ENCODE assay signal across 30 mouse cellular contexts in the genomic region with DNA sequence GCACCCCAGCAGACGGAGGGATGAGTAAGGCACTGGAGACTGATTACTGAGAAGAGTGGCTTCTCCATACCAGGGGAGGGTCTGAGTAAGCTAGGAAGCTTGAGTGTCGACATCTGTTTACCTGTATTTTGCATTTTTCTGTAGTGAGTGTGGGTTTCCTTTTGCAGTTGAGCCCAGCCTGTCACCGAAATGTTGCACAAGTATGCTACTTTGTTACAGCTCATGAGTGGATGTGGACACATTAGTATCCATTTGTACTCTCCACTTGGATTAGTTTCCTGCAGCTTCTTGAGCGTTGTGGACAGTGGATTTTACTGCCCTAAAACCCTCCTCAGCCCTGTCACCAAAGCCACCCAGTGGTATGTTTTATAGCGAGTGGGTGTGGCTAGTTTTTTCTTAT. TPM values are rescaled to one million over a fixed set of nuclear protein-coding genes. Genes with fewer than 3 reads are reported as not detected.
DNase-seq lines count a peak whose midpoint lies in the region; ATAC-seq and TF ChIP-seq lines count a peak whose summit lies in the region.
"Had no signal": no experiment of that assay in that cellular context is flagged by ENCODE, and none has a peak within 500 bp of the region (broad histone marks: within the 10 kb centered on the region; RNA-seq: fewer than 3 reads in every experiment).

No protein-coding gene starts in this region.

- DNase-seq in lung, postnatal 0 days (ENCODE audit: low spot score): peak; percentile 46
- no peak for DNase-seq in lung, adult 2 months
- DNase-seq in ovary, adult 18-20 months (ENCODE audit: low spot score): no peak
- DNase-seq: adrenal gland, adult 8-10 months; cerebellum, adult 18-20 months; cerebellum, postnatal 36 days; embryo, embryonic 11 days; heart, postnatal 4 days; kidney, postnatal 36 days; layer of hippocampus, adult 9-11 months; left cerebral cortex, postnatal 4 days; lung, postnatal 10 days; right cerebral cortex, postnatal 14 days; spleen, adult 18-20 months; thymus, postnatal 14 days had no signal

- peaks cover 17% of the 10 kb centered on the region for H3K4me1 ChIP-seq in intestine, embryonic 16.5 days (ENCODE audit: control insufficient read depth, insufficient read depth, low read length)
- peaks cover 13% of the 10 kb centered on the region; the same call in 1 of the 2 replicates for H3K4me1 ChIP-seq in intestine, embryonic 15.5 days (replicated peaks)
- peaks cover 8% of the 10 kb centered on the region; the same call in 1 of the 2 replicates for H3K4me1 ChIP-seq in lung, postnatal 0 days (ENCODE audit: insufficient read depth, low read depth, low read length)
- peaks cover 5% of the 10 kb centered on the region for H3K4me1 ChIP-seq in lung, adult 2 months (ENCODE audit: control insufficient read depth, insufficient read depth, low read length)
- H3K4me1 ChIP-seq in intestine, postnatal 0 days (replicated peaks; ENCODE audit: control insufficient read depth, insufficient read depth, low read length): 0 out of 2 replicates have a peak, but pooled peaks cover 9% of the 10 kb centered on the region
- H3K4me1 ChIP-seq in small intestine, adult 2 months (ENCODE audit: control insufficient read depth, insufficient read depth, insufficient read length, low read length): peaks cover 40% of the 10 kb centered on the region
- H3K4me1 ChIP-seq: embryonic facial prominence, embryonic 13.5 days had no signal

- TF ChIP-seq POLR2A in lung, adult 2 months (IDR thresholded peaks at IDR 0.05; ENCODE audit: borderline replicate concordance, extremely low read depth, low read depth, low read length): no peak
- no peak for TF ChIP-seq POLR2A in small intestine, adult 2 months (IDR thresholded peaks at IDR 0.05; ENCODE audit: low read depth, low read length)

- H3K36me3 ChIP-seq in intestine, embryonic 16.5 days (ENCODE audit: control insufficient read depth, insufficient read depth, low read length): peaks cover 23% of the 10 kb centered on the region
- peaks cover 30% of the 10 kb centered on the region for H3K36me3 ChIP-seq in intestine, embryonic 15.5 days
- peaks cover 24% of the 10 kb centered on the region for H3K36me3 ChIP-seq in lung, postnatal 0 days (ENCODE audit: insufficient read depth, low read length)
- H3K36me3 ChIP-seq in intestine, postnatal 0 days (ENCODE audit: control insufficient read depth, insufficient read depth): peaks cover 58% of the 10 kb centered on the region
- peaks cover 51% of the 10 kb centered on the region for H3K36me3 ChIP-seq in small intestine, adult 2 months (ENCODE audit: control insufficient read depth, insufficient read depth, low read length)

- no peaks in the 10 kb centered on the region for H3K27me3 ChIP-seq in intestine, embryonic 16.5 days (replicated peaks; ENCODE audit: control insufficient read depth, insufficient read depth, low read length)
- no peaks in the 10 kb centered on the region for H3K27me3 ChIP-seq in intestine, embryonic 15.5 days (replicated peaks)
- H3K27me3 ChIP-seq in lung, postnatal 0 days (replicated peaks; ENCODE audit: insufficient read depth, low read length): no peaks in the 10 kb centered on the region
- no peaks in the 10 kb centered on the region for H3K27me3 ChIP-seq in intestine, postnatal 0 days (replicated peaks; ENCODE audit: control insufficient read depth, insufficient read depth, low read length)
- H3K27me3 ChIP-seq in small intestine, adult 2 months (ENCODE audit: control insufficient read depth, insufficient read depth, low read length): no peaks in the 10 kb centered on the region
- H3K27me3 ChIP-seq: embryonic facial prominence, embryonic 13.5 days; forebrain, embryonic 13.5 days; limb, embryonic 15.5 days; midbrain, embryonic 12.5 days; neural tube, embryonic 15.5 days; Patski had no signal

- H3K9ac ChIP-seq in intestine, embryonic 16.5 days (ENCODE audit: low read depth, low read length): no peak overlapping the region
- no peak overlapping the region for H3K9ac ChIP-seq in intestine, embryonic 15.5 days
- H3K9ac ChIP-seq in lung, postnatal 0 days (replicated peaks; ENCODE audit: low read depth): no peak overlapping the region
- no peak overlapping the region for H3K9ac ChIP-seq in intestine, postnatal 0 days (ENCODE audit: low read depth, low read length)
- H3K9ac ChIP-seq: embryonic facial prominence, embryonic 13.5 days; forebrain, embryonic 13.5 days; hindbrain, embryonic 14.5 days; limb, embryonic 15.5 days; midbrain, embryonic 12.5 days; neural tube, embryonic 15.5 days had no signal

- H3K4me2 ChIP-seq in intestine, embryonic 16.5 days (ENCODE audit: low read depth, low read length): no peak overlapping the region
- H3K4me2 ChIP-seq in intestine, embryonic 15.5 days (replicated peaks): no peak overlapping the region
- no peak overlapping the region for H3K4me2 ChIP-seq in lung, postnatal 0 days (replicated peaks; ENCODE audit: low read depth, low read length)
- H3K4me2 ChIP-seq in intestine, postnatal 0 days (replicated peaks; ENCODE audit: low read depth): no peak overlapping the region
- H3K4me2 ChIP-seq: embryonic facial prominence, embryonic 13.5 days; forebrain, embryonic 13.5 days; hindbrain, embryonic 14.5 days; limb, embryonic 15.5 days; midbrain, embryonic 12.5 days; neural tube, embryonic 15.5 days had no signal

- no peak for ATAC-seq in intestine, embryonic 16.5 days
- ATAC-seq in intestine, embryonic 15.5 days: no peak
- no peak for ATAC-seq in lung, postnatal 0 days
- no peak for ATAC-seq in intestine, postnatal 0 days
- ATAC-seq in activated CD4-positive, CD25-positive, alpha-beta regulatory T cell, adult 4 months: no peak
- ATAC-seq: CD4-positive, CD25-positive, alpha-beta regulatory T cell, adult 4 months; forebrain, embryonic 13.5 days; Patski had no signal

- H3K4me3 ChIP-seq in intestine, embryonic 16.5 days (ENCODE audit: low read length): no peak overlapping the region
- no peak overlapping the region for H3K4me3 ChIP-seq in intestine, embryonic 15.5 days (replicated peaks)
- no peak overlapping the region for H3K4me3 ChIP-seq in lung, postnatal 0 days (ENCODE audit: low read depth, low read length)
- no peak overlapping the region for H3K4me3 ChIP-seq in lung, adult 2 months (replicated peaks; ENCODE audit: extremely low read depth, low read depth, low read length)
- no peak overlapping the region for H3K4me3 ChIP-seq in intestine, postnatal 0 days (ENCODE audit: low read depth, low read length)
- no peak overlapping the region for H3K4me3 ChIP-seq in small intestine, adult 2 months (ENCODE audit: low read depth, low read length)
- H3K4me3 ChIP-seq: embryonic facial prominence, embryonic 13.5 days; erythroblast, embryonic 14.5 days; forebrain, embryonic 13.5 days; heart, embryonic 10.5 days; limb, embryonic 15.5 days; midbrain, embryonic 12.5 days; neural tube, embryonic 15.5 days had no signal

- WGBS in intestine, embryonic 16.5 days: 78% methylated on average over 5 of the region's 5 CpGs
- WGBS in intestine, embryonic 15.5 days: 83% methylated on average over 5 of the region's 5 CpGs
- WGBS in lung, postnatal 0 days: 75% methylated on average over 5 of the region's 5 CpGs
- 69% methylated on average over 5 of the region's 5 CpGs for WGBS in lung, adult 2 months
- WGBS in intestine, postnatal 0 days: 63% methylated on average over 5 of the region's 5 CpGs
- WGBS in small intestine, adult 2 months: 76% methylated on average over 5 of the region's 5 CpGs

- H3K9me3 ChIP-seq in intestine, embryonic 16.5 days (ENCODE audit: control insufficient read depth, low read length): no peaks in the 10 kb centered on the region
- no peaks in the 10 kb centered on the region for H3K9me3 ChIP-seq in intestine, embryonic 15.5 days
- H3K9me3 ChIP-seq in lung, postnatal 0 days (ENCODE audit: low read length): no peaks in the 10 kb centered on the region
- H3K9me3 ChIP-seq in intestine, postnatal 0 days (ENCODE audit: control insufficient read depth): no peaks in the 10 kb centered on the region
- H3K9me3 ChIP-seq: embryonic facial prominence, embryonic 13.5 days; forebrain, embryonic 13.5 days; heart, embryonic 10.5 days; limb, embryonic 15.5 days; midbrain, embryonic 12.5 days; neural tube, embryonic 15.5 days had no signal

- 0 out of 2 replicates have a peak, but pooled peaks have one; percentile 20 for TF ChIP-seq EP300 in lung, postnatal 0 days (IDR thresholded peaks at IDR 0.05)

- peak overlapping the region; percentile 44; the same call in 1 of the 2 replicates for H3K27ac ChIP-seq in intestine, embryonic 16.5 days (ENCODE audit: low read length)
- no peak overlapping the region for H3K27ac ChIP-seq in intestine, embryonic 15.5 days
- no peak overlapping the region for H3K27ac ChIP-seq in lung, postnatal 0 days (ENCODE audit: low read length)
- peak overlapping the region; percentile 66 for H3K27ac ChIP-seq in intestine, postnatal 0 days (ENCODE audit: low read depth, low read length)
- peak overlapping the region; percentile 99; the same call in 1 of the 2 replicates for H3K27ac ChIP-seq in small intestine, adult 2 months (ENCODE audit: insufficient read depth, low read depth, low read length)
- H3K27ac ChIP-seq: embryonic facial prominence, embryonic 13.5 days; forebrain, embryonic 13.5 days; heart, embryonic 10.5 days; hindbrain, embryonic 14.5 days; limb, embryonic 15.5 days; midbrain, embryonic 12.5 days; neural tube, embryonic 15.5 days had no signal

- peak; percentile 40 for TF ChIP-seq CTCF in lung, postnatal 0 days (IDR thresholded peaks at IDR 0.05)
- no peak for TF ChIP-seq CTCF in lung, adult 2 months (IDR thresholded peaks at IDR 0.05; ENCODE audit: insufficient read depth, low read length)
- TF ChIP-seq CTCF in intestine, postnatal 0 days (IDR thresholded peaks at IDR 0.05; ENCODE audit: low read depth): peak; percentile 35; the same call in 1 of the 2 replicates
- no peak for TF ChIP-seq CTCF in small intestine, adult 2 months (IDR thresholded peaks at IDR 0.05; ENCODE audit: extremely low read depth, insufficient read length, insufficient replicate concordance, low read depth, low read length)

RNA-seq across cellular contexts. Expression of a gene that starts 18.0 kb away (rescaled TPM):
- polyA plus RNA-seq in intestine, embryonic 16.5 days (2015; fragmentation: Nextera tagmentation; extraction: Ambion mirVana): 9.6 and 11.1 TPM in 2 replicates
- polyA plus RNA-seq in intestine, embryonic 15.5 days (2015; fragmentation: Nextera tagmentation; extraction: Ambion mirVana): 13.8 and 14.4 TPM in 2 replicates
- polyA plus RNA-seq in lung, postnatal 0 days (2015; fragmentation: Nextera tagmentation; extraction: Ambion mirVana): 7.9 and 8.2 TPM in 2 replicates
- polyA plus RNA-seq in lung, adult 2 months (2012; rRNA removed): 44.9 and 45.9 TPM in 2 replicates
- 12.9 and 13.5 TPM in 2 replicates for polyA plus RNA-seq in intestine, postnatal 0 days (2015; fragmentation: Nextera tagmentation; extraction: Ambion mirVana)
- 23.3 and 60.6 TPM in 2 replicates for polyA plus RNA-seq in small intestine, adult 2 months (2012; rRNA removed)
- 10 to 100 TPM; 14.0 to 16.1 TPM for polyA plus RNA-seq in activated CD4-positive, CD25-positive, alpha-beta regulatory T cell, adult 4 months (2017; shearing (Covaris generic))

RNA-seq across cellular contexts. Expression of a gene that starts 31.1 kb away (rescaled TPM):
- 238 and 263 TPM in 2 replicates for polyA plus RNA-seq in intestine, embryonic 16.5 days (2015; fragmentation: Nextera tagmentation; extraction: Ambion mirVana)
- 270 and 284 TPM in 2 replicates for polyA plus RNA-seq in intestine, embryonic 15.5 days (2015; fragmentation: Nextera tagmentation; extraction: Ambion mirVana)
- polyA plus RNA-seq in lung, postnatal 0 days (2015; fragmentation: Nextera tagmentation; extraction: Ambion mirVana): 84.8 and 92.3 TPM in 2 replicates
- polyA plus RNA-seq in lung, adult 2 months (2012; rRNA removed): 20.7 and 31.0 TPM in 2 replicates
- 90.7 and 91.5 TPM in 2 replicates for polyA plus RNA-seq in intestine, postnatal 0 days (2015; fragmentation: Nextera tagmentation; extraction: Ambion mirVana)
- polyA plus RNA-seq in small intestine, adult 2 months (2012; rRNA removed): 9.8 and 15.0 TPM in 2 replicates
- polyA plus RNA-seq in activated CD4-positive, CD25-positive, alpha-beta regulatory T cell, adult 4 months (2017; shearing (Covaris generic)): 100 to 1,000 TPM in 1 of 2 experiments, 10 to 100 TPM in 1; 75.9 to 106 TPM

RNA-seq across cellular contexts. Expression of a gene that starts 33.9 kb away (rescaled TPM):
- 52.4 and 62.8 TPM in 2 replicates for polyA plus RNA-seq in intestine, embryonic 16.5 days (2015; fragmentation: Nextera tagmentation; extraction: Ambion mirVana)
- polyA plus RNA-seq in intestine, embryonic 15.5 days (2015; fragmentation: Nextera tagmentation; extraction: Ambion mirVana): 48.9 and 54.8 TPM in 2 replicates
- 81.0 and 87.9 TPM in 2 replicates for polyA plus RNA-seq in lung, postnatal 0 days (2015; fragmentation: Nextera tagmentation; extraction: Ambion mirVana)
- polyA plus RNA-seq in lung, adult 2 months (2012; rRNA removed): 129 and 205 TPM in 2 replicates
- polyA plus RNA-seq in intestine, postnatal 0 days (2015; fragmentation: Nextera tagmentation; extraction: Ambion mirVana): 124 and 132 TPM in 2 replicates
- polyA plus RNA-seq in small intestine, adult 2 months (2012; rRNA removed): 156 and 330 TPM in 2 replicates
- 1 to 10 TPM; 5.7 to 9.2 TPM for polyA plus RNA-seq in activated CD4-positive, CD25-positive, alpha-beta regulatory T cell, adult 4 months (2017; shearing (Covaris generic))

RNA-seq across cellular contexts. Expression of a gene that starts 58.8 kb away (rescaled TPM):
- 0.13 and 0.27 TPM in 2 replicates for polyA plus RNA-seq in intestine, embryonic 16.5 days (2015; fragmentation: Nextera tagmentation; extraction: Ambion mirVana)
- polyA plus RNA-seq in intestine, embryonic 15.5 days (2015; fragmentation: Nextera tagmentation; extraction: Ambion mirVana): 0.25 and 0.38 TPM in 2 replicates
- 0.17 and 0.18 TPM in 2 replicates for polyA plus RNA-seq in lung, postnatal 0 days (2015; fragmentation: Nextera tagmentation; extraction: Ambion mirVana)
- not detected in 2 replicates for polyA plus RNA-seq in lung, adult 2 months (2012; rRNA removed)
- 0.22 and 0.27 TPM in 2 replicates for polyA plus RNA-seq in intestine, postnatal 0 days (2015; fragmentation: Nextera tagmentation; extraction: Ambion mirVana)
- polyA plus RNA-seq in small intestine, adult 2 months (2012; rRNA removed): 0.05 TPM in 1 of 2 replicates, not detected in the other
- under 1 TPM in 1 of 2 experiments, not detected in 1; 0.22 TPM for polyA plus RNA-seq in activated CD4-positive, CD25-positive, alpha-beta regulatory T cell, adult 4 months (2017; shearing (Covaris generic))
- polyA plus RNA-seq: CD4-positive, CD25-positive, alpha-beta regulatory T cell, adult 4 months; erythroblast, embryonic 14.5 days had no signal

Comparison
In these comparisons a context has a peak if more than half of its experiments do, and no peak if none do; other contexts are left out.
1. H3K27ac ChIP-seq: peak in intestine, embryonic 16.5 days (single experiment), intestine, postnatal 0 days (single experiment) and small intestine, adult 2 months (single experiment); none in intestine, embryonic 15.5 days (single experiment) and lung, postnatal 0 days (single experiment).
2. CTCF ChIP-seq: peak in lung, postnatal 0 days (single experiment) and intestine, postnatal 0 days (single experiment); none in lung, adult 2 months (single experiment) and small intestine, adult 2 months (single experiment).